Mouse (Mus musculus) ES-Bruce4 (cell line): ENCODE measurements around the gene Nrcam. TPM values are rescaled to one million over a fixed set of nuclear protein-coding genes. Genes with fewer than 3 reads are reported as not detected.

Experiments used
- H3K27ac ChIP-seq: 2 replicates; pipeline ENCODE4 v1.5.1; 2012; ENCODE audit warnings: low read length, inconsistent platforms; ENCODE audit not compliant: insufficient read depth
- H3K27me3 ChIP-seq: 2 replicates; pipeline ENCODE4 v1.6.1; 2012; ENCODE audit warnings: mild to moderate bottlenecking, low read length, inconsistent platforms; ENCODE audit not compliant: control insufficient read depth, poor library complexity, insufficient read depth, severe bottlenecking
- H3K36me3 ChIP-seq: 2 replicates; pipeline ENCODE4 v1.6.1; 2012; ENCODE audit warnings: inconsistent platforms, mild to moderate bottlenecking, low read length, moderate library complexity; ENCODE audit not compliant: control insufficient read depth, poor library complexity, insufficient read depth, severe bottlenecking
- H3K4me1 ChIP-seq: one replicate; pipeline ENCODE4 v1.8.1; 2011; ENCODE audit warnings: low read length; ENCODE audit not compliant: control insufficient read depth, insufficient read depth
- H3K4me3 ChIP-seq: 2 replicates; pipeline ENCODE4 v1.5.1; 2011; ENCODE audit warnings: low read depth, mild to moderate bottlenecking, low read length
- H3K9ac ChIP-seq: 2 replicates; pipeline ENCODE4 v1.6.1; 2012; ENCODE audit warnings: low read depth, mild to moderate bottlenecking, inconsistent platforms; ENCODE audit not compliant: poor library complexity, severe bottlenecking
- H3K9me3 ChIP-seq: replicated peaks from 2 replicates; pipeline ENCODE4 v1.6.1; 2012; ENCODE audit warnings: mild to moderate bottlenecking, low read length, inconsistent platforms; ENCODE audit not compliant: control insufficient read depth, poor library complexity, insufficient read depth, severe bottlenecking
- CTCF ChIP-seq: IDR thresholded peaks from one replicate; pipeline ENCODE4 v1.8.1; 2011; ENCODE audit warnings: low read depth, low read length
- EP300 ChIP-seq: IDR thresholded peaks from 2 replicates; pipeline ENCODE4 v1.6.1; 2011; ENCODE audit warnings: low read depth, low read length; ENCODE audit not compliant: insufficient read depth
- POLR2A ChIP-seq: IDR thresholded peaks from one replicate; pipeline ENCODE4 v1.8.1; 2011; ENCODE audit warnings: low read length; ENCODE audit not compliant: insufficient read depth
- polyA plus RNA-seq: library from polyadenylated mRNA; stranded (reverse); fragments of >200 nt; gene quantifications from 2 replicates; pipeline ENCODE4 v1.2.4, GENCODE M21; 2011; ENCODE audit warnings: low read depth; ENCODE audit not compliant: missing spikeins, insufficient read depth, insufficient read length

The Nrcam gene
- polyA plus RNA-seq, 1 experiment: 2.7 TPM

DNA sequence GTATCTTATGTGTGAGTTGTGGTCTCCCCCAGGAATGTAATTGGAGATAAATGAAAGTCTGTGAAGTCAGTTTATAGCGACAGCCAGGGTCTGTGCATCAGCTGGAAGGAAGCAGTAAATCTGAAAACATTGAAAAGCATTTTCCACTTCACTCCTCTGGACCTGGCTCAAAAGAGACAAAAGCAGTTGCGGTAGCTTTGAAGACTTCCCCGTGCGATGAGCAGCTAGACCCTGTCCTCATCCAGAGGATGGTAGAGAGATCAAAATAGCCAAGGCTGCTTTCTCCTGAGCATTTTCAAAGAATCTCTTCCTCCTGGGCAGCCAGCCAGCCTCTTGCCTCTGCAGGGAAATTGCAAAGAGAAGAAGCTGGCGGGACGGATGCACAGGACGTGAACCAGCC is 102.3 kb downstream of the Nrcam start:
- H3K27ac ChIP-seq: no peak overlapping the region
- no peaks in the 10 kb centered on the region for H3K9me3 ChIP-seq
- no peak overlapping the region for H3K9ac ChIP-seq
- no peaks in the 10 kb centered on the region for H3K36me3 ChIP-seq
- H3K4me1 ChIP-seq: no peaks in the 10 kb centered on the region
- H3K27me3 ChIP-seq: no peaks in the 10 kb centered on the region; the same call in 1 of the 2 replicates
- no peak for TF ChIP-seq CTCF
- no peak overlapping the region for H3K4me3 ChIP-seq

DNA sequence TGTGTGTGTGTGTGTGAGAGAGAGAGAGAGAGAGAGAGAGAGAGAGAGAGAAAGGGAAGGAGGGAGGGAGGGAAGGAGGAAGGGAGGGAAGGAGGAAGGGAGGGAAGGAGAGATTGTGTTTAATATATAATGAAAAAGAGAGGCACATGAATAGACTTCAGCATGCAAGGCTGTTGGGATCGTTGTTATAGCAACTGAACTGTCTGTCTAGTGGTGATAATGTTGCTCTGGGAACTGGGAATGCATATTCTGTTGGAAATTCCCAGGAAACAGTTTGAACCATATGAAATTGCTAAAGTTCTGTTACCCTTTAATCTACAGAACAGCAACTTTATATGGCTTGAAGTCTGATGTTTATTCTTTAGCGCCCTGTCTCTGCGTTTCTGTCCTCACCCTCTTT is 104.0 kb downstream of the Nrcam start:
- H3K27me3 ChIP-seq: no peaks in the 10 kb centered on the region; the same call in 1 of the 2 replicates
- H3K27ac ChIP-seq: no peak overlapping the region
- H3K36me3 ChIP-seq: no peaks in the 10 kb centered on the region
- no peak overlapping the region for H3K9ac ChIP-seq
- TF ChIP-seq EP300 (no peak), POLR2A (no peak), CTCF (no peak)
- H3K9me3 ChIP-seq: no peaks in the 10 kb centered on the region
- no peaks in the 10 kb centered on the region for H3K4me1 ChIP-seq
- H3K4me3 ChIP-seq: no peak overlapping the region

DNA sequence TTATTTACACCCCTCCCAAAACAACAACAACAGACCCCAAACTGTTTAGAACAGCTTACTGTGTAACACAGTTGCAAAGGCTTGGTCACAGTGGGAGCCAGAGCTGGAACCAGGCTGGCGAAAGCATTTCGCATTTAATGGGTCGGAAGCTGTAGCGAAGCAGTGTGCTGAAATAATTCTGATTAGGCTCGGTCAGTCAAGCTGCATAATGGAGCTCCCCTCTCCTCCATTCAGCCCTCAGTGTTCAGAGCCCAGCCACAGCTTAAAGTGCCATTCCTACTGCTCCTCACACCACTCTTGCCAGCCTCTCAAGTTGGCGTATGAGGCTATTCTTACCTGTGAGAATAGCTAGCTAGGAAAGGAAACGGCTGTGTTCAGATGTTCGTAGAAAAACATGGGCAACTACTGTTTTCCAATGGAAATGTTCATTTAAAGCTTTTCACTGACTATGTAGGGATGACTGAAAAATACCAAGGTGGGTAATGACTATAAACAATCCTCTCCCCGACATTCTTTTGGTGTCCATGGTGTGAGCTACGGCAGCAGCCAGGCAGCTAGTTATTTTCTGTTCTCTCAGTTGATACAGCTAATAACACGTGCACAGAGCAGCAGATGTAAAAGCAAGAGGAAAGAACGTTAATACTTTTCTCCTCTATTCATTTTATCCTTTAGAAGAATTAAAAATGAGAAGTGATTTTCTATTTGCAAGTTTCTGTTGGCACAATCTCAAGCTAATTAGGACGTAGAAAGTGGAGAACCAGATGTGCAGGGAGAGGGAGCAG is 108.6 kb downstream of the Nrcam start:
- H3K9me3 ChIP-seq: no peaks in the 10 kb centered on the region
- H3K9ac ChIP-seq: no peak overlapping the region
- H3K27me3 ChIP-seq: no peaks in the 10 kb centered on the region
- TF ChIP-seq POLR2A: no peak
- no peak for TF ChIP-seq EP300
- no peak for TF ChIP-seq CTCF
- H3K4me3 ChIP-seq: no peak overlapping the region
- H3K36me3 ChIP-seq: no peaks in the 10 kb centered on the region
- H3K4me1 ChIP-seq: peaks cover 2% of the 10 kb centered on the region
- no peak overlapping the region for H3K27ac ChIP-seq

DNA sequence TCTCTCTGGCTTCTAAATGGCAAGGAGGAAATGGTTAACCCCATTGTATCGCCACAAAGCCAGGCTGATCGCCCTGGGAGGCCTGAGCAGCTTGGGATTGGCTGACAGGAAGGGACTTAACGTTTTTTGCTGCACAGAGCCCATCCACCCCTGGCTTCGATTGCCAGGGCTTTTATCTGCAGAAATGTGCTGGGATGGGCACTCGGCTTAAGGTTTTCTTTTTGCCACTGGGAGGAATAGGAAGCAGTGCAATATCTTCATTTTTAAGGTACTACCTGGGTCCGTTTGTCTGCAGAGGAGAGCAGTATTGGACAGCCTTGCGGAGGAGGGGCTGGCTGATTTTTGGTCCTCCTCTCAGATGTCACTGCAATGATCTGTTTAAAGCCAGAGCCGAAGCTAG is 110.2 kb downstream of the Nrcam start:
- H3K27me3 ChIP-seq: no peaks in the 10 kb centered on the region
- H3K27ac ChIP-seq: no peak overlapping the region
- no peak overlapping the region for H3K4me3 ChIP-seq
- TF ChIP-seq POLR2A: no peak
- no peak for TF ChIP-seq EP300
- no peak for TF ChIP-seq CTCF
- peaks cover 2% of the 10 kb centered on the region for H3K4me1 ChIP-seq
- no peaks in the 10 kb centered on the region for H3K36me3 ChIP-seq
- no peak overlapping the region for H3K9ac ChIP-seq
- no peaks in the 10 kb centered on the region for H3K9me3 ChIP-seq

DNA sequence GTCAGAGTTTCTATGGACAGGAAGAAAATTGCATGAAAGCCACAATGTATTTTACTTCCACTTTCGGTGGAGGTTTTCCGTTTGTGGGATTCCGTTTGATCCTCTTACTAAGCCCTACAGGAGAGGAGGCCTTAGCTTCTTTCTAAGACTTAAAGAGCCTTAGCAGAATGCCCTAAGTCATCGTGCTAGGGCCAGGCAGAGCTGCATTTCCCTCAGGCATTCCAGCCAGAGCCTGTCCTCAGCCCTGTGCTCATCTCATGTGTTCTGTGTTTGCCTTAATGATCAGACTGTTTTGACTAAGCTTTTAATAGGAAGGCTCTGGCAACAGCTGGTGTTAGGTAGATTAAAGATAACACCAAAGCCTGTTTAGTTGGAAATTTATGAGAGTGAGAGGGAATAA is 111.5 kb downstream of the Nrcam start:
- no peaks in the 10 kb centered on the region for H3K27me3 ChIP-seq
- peaks cover 2% of the 10 kb centered on the region for H3K4me1 ChIP-seq
- TF ChIP-seq EP300 (no peak), CTCF (no peak), POLR2A (no peak)
- no peak overlapping the region for H3K27ac ChIP-seq
- no peaks in the 10 kb centered on the region for H3K36me3 ChIP-seq
- no peaks in the 10 kb centered on the region for H3K9me3 ChIP-seq
- no peak overlapping the region for H3K9ac ChIP-seq
- no peak overlapping the region for H3K4me3 ChIP-seq

DNA sequence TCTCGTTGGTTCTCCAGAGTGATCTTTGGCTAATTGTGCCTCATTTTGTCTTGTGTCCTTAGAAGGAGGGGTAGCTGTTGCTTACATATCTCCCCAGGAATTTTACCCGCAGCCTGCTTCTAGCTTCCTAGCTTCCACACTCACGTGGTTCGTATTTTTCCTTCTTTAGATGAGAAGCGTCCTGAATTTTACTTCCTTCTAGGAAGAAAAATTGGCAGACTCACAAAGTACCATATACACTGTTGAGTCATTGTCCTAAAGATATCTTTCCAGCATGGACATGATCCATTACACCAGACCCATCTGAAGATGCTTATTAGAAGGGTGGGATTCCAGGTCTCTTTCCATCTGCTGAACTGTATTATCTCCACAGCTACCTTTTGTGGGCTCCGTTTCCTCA is 122.2 kb downstream of the Nrcam start:
- Histone ChIP-seq H3K4me3 (no peak overlapping the region), H3K9ac (no peak overlapping the region), H3K36me3 (no peaks in the 10 kb centered on the region), H3K9me3 (no peaks in the 10 kb centered on the region), H3K27ac (no peak overlapping the region), H3K27me3 (no peaks in the 10 kb centered on the region), H3K4me1 (no peaks in the 10 kb centered on the region)
- TF ChIP-seq EP300 (no peak), CTCF (no peak), POLR2A (no peak)
